Mouse (Mus musculus): ENCODE data around the gene 5031439G07Rik.

- no peak for TF ChIP-seq CTCF (IDR thresholded peaks at IDR 0.05; ENCODE audit: borderline replicate concordance, control insufficient read depth, extremely low read depth, insufficient read depth, low read length, poor library complexity)
- TF ChIP-seq POLR2A (IDR thresholded peaks at IDR 0.05; ENCODE audit: control insufficient read depth, extremely low read depth, insufficient read depth, low read length, poor library complexity), result no peak
These were observed 14.8 kb downstream of the 5031439G07Rik start for GRCm38 (mm10) chr15:84973544-84973871.
